Mouse (Mus musculus): Measurements from ENCODE around the gene Harbi1.
A peak's percentile ranks its signal among the peaks of the same experiment; 100 is the strongest.
"Not testable (repeated sequence)": the region's sequence is repeated elsewhere in the genome, so short reads cannot be mapped to it uniquely, and the experiment has no call there.

Harbi1 gene

DNA sequence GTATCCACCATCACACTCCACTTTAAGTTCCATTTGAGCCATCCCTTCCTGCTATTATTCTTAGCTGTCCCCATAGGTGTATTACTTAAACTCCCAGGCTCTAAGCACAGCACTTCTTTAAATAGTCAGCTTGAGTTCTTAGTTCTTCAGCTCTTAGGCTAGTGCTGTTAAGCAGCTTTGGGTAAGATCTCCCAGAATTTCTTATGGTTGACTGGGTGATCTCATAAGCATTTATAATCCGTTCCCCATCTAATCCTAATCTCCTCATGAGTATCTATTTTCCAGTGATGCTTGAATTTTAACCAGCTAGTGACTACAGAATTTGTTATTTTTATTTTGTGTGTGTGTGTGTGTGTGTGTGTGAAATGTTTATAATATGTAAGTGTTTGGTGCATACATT, 4.3 kb downstream of the Harbi1 start:
- no peak for DNase-seq (ENCODE audit: low spot score)

DNA sequence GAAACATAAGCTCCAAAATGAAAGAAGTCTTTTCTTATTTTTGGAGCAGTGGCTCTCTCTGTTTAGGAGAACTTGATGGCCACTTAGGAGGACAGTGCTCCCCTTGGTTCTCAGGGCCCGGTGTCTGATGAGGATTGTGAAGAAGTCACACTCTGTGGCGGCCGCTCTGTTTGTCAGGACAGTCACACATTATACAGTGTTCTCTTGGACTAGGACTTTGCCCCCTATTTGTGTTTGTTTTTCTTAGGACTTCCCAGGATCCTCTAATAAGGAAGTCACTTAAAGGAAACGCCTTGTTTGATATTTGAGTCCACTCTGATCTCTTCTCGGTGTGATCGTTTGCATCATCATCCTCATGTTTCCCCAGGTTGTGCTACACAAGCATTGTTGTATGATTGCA, 7.6 kb downstream of the Harbi1 start:
- no peak for DNase-seq (ENCODE audit: low spot score)

DNA sequence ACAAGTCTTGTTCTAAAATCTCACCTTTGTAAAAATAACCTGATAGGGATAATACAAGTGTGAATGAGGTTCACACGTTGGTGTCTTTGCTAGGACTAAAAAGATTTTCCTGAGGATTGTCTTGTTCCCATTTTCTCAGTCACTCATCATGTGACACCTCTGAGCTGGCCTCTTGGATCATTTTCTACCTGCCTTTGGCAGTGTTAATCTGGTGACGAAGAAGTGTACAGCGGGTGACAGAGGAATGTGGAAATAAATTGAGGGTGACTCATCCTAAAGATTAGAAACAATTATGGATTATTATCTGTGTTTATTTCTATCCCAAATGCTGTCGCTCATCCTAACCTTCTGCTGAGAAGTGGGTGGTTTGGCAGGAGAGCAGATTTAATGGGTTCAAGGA, 12.7 kb downstream of the Harbi1 start:
- no peak for DNase-seq (ENCODE audit: low spot score)

- no peak for DNase-seq (ENCODE audit: low spot score)
Observed at GRCm38 (mm10) chr2:91723951-91724350, 13.3 kb downstream of the Harbi1 start.

DNA sequence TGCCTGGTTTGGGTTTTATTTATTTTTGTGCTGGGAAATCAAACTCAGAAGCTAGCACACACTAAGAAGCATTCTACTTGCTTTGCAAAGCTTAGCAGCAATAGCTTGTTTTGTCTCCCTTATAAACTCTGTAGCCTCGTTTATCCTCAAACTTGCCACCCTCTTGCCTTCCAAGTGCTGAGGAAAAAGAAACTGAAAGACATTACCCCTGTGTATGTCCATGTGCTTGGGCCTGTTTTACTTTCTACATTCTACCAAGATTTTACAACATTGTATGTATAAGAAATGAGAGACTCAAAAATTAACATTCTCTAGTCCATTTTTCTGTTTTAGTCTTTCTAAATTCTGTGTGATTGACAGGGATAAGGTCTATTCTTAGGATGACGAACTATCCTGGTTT, 14.1 kb downstream of the Harbi1 start:
- DNase-seq (ENCODE audit: low spot score), result no peak

DNA sequence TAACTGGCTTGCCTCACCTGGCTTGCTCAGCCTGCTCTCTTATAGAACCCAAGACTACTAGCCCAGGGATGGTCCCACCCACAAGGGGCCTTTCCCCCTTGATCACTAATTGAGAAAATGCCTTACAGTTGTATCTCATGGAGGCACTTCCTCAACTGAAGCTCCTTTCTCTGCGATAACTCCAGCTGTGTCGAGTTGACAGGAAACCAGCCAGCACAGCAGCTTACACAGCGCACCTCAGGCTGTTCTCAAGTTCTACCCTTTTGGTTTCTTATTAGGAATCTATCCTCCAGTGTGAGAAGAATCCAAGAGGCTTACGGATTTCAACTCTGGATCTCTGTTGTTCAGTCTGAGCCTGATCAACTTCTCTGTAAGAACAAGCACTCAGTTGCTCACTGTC, 14.8 kb downstream of the Harbi1 start:
- DNase-seq (ENCODE audit: low spot score), result not testable (repeated sequence)

- DNase-seq (ENCODE audit: low spot score), result no peak
Observed at GRCm38 (mm10) chr2:91727011-91727410, 16.4 kb downstream of the Harbi1 start.

- no peak for DNase-seq (ENCODE audit: low spot score)
Observed at GRCm38 (mm10) chr2:91729571-91729970, 18.9 kb downstream of the Harbi1 start.

GRCm38 (mm10) chr2:91729971-91730821, 19.5 kb downstream of the Harbi1 start, which contains the start of gene Ambra1:
Ambra1 (plus strand) TSS chr2:91730134.
- DNase-seq (ENCODE audit: low spot score), result peak; percentile 82

GRCm38 (mm10) chr2:91735221-91735620, 24.6 kb downstream of the Harbi1 start:
- no peak for DNase-seq (ENCODE audit: low spot score)

GRCm38 (mm10) chr2:91739586-91739985, 28.9 kb downstream of the Harbi1 start:
- DNase-seq (ENCODE audit: low spot score), result no peak

- DNase-seq (ENCODE audit: low spot score), result no peak
Observed at GRCm38 (mm10) chr2:91744686-91745085, 34.0 kb downstream of the Harbi1 start.

- DNase-seq (ENCODE audit: low spot score), result no peak
Observed at GRCm38 (mm10) chr2:91749811-91750261, 39.2 kb downstream of the Harbi1 start.

Measured in spleen, adult 12 weeks (tissue).